In genomic region chr13:102276885-102277284, GRCm38 (mm10) we compare ENCODE assay signal across 20 mouse cellular contexts.
"Had no signal": no experiment of that assay in that cellular context is flagged by ENCODE, and none has a peak within 500 bp of the region (broad histone marks: within the 10 kb centered on the region; RNA-seq: fewer than 3 reads in every experiment).

No protein-coding gene starts in this region.

- DNase-seq: kidney, adult 2 months; kidney, postnatal 25 days; layer of hippocampus, postnatal 36 days; liver, embryonic 13.5 days; lung, adult 2 months; right cerebral cortex, adult 18-20 months; right cerebral cortex, postnatal 14 days; right cerebral cortex, postnatal 4 days; thymus, adult 2 months; thymus, postnatal 25 days had no signal

- H3K27me3 ChIP-seq: liver, embryonic 13.5 days; midbrain, embryonic 12.5 days; midbrain, embryonic 15.5 days; neural tube, embryonic 12.5 days; neural tube, embryonic 15.5 days had no signal

- H3K36me3 ChIP-seq: liver, embryonic 13.5 days; midbrain, embryonic 12.5 days; midbrain, embryonic 15.5 days; neural tube, embryonic 12.5 days; neural tube, embryonic 15.5 days had no signal

- H3K4me2 ChIP-seq: liver, embryonic 13.5 days; midbrain, embryonic 12.5 days; midbrain, embryonic 15.5 days; neural tube, embryonic 12.5 days; neural tube, embryonic 15.5 days had no signal

- H3K9me3 ChIP-seq: liver, embryonic 13.5 days; midbrain, embryonic 12.5 days; midbrain, embryonic 15.5 days; neural tube, embryonic 12.5 days; neural tube, embryonic 15.5 days had no signal

- H3K27ac ChIP-seq: kidney, postnatal 0 days; layer of hippocampus, adult 2 months; left cerebral cortex, adult 2 months; liver, embryonic 13.5 days; macrophage; midbrain, embryonic 12.5 days; midbrain, embryonic 15.5 days; neural tube, embryonic 12.5 days; neural tube, embryonic 15.5 days; stomach, postnatal 0 days had no signal

- H3K4me1 ChIP-seq: liver, embryonic 13.5 days; midbrain, embryonic 12.5 days; midbrain, embryonic 15.5 days; neural tube, embryonic 12.5 days; neural tube, embryonic 15.5 days had no signal

- ATAC-seq: intestine, postnatal 0 days; midbrain, embryonic 15.5 days had no signal

- H3K9ac ChIP-seq: liver, embryonic 13.5 days; midbrain, embryonic 12.5 days; midbrain, embryonic 15.5 days; neural tube, embryonic 12.5 days; neural tube, embryonic 15.5 days had no signal

- H3K4me3 ChIP-seq: layer of hippocampus, adult 2 months; left cerebral cortex, adult 2 months; liver, embryonic 13.5 days; midbrain, embryonic 12.5 days; midbrain, embryonic 15.5 days; neural tube, embryonic 12.5 days; neural tube, embryonic 15.5 days had no signal
